Mouse (Mus musculus) liver, postnatal 0 days (tissue): Measurements from ENCODE around the gene Cadm4. TPM values are rescaled to one million over a fixed set of nuclear protein-coding genes. Genes with fewer than 3 reads are reported as not detected.
A peak's percentile ranks its signal among the peaks of the same experiment; 100 is the strongest.

Experiments
- ATAC-seq: fragments of 200-750 bp; cut with Nextera tagmentation; 2 replicates; pipeline ENCODE4 v1.8.0; 2017; ENCODE audit warnings: mild to moderate bottlenecking, moderate library complexity
- DNase-seq: peaks from one replicate; pipeline ENCODE4 v3.0.0-alpha.2; 2016
- H3K27ac ChIP-seq: fragments of 300-500 bp; sonication (generic); 2 replicates; pipeline ENCODE4 v1.5.1; 2014; ENCODE audit warnings: antibody characterized with exemption, moderate library complexity, mild to moderate bottlenecking, low read depth
- H3K27me3 ChIP-seq: fragments of 300-500 bp; sonication (generic); 2 replicates; pipeline ENCODE4 v1.6.1; 2014; ENCODE audit warnings: low read length, control low read depth, mixed read lengths; ENCODE audit not compliant: insufficient read depth
- H3K36me3 ChIP-seq: fragments of 300-500 bp; sonication (generic); replicated peaks from 2 replicates; pipeline ENCODE4 v1.6.1; 2014; ENCODE audit warnings: mild to moderate bottlenecking, control low read depth, low read length, moderate library complexity, mixed read lengths; ENCODE audit not compliant: insufficient read depth
- H3K4me1 ChIP-seq: fragments of 300-500 bp; sonication (generic); 2 replicates; pipeline ENCODE4 v1.6.1; 2014; ENCODE audit warnings: antibody characterized with exemption, mild to moderate bottlenecking, control low read depth; ENCODE audit not compliant: insufficient read depth
- H3K4me2 ChIP-seq: fragments of 300-500 bp; sonication (generic); 2 replicates; pipeline ENCODE4 v1.6.1; 2014; ENCODE audit warnings: low read depth, mild to moderate bottlenecking, low read length, moderate library complexity, mixed read lengths
- H3K4me3 ChIP-seq: fragments of 300-500 bp; sonication (generic); 2 replicates; pipeline ENCODE4 v1.5.1; 2014; ENCODE audit warnings: low read depth, low read length
- H3K9ac ChIP-seq: fragments of 300-500 bp; sonication (generic); replicated peaks from 2 replicates; pipeline ENCODE4 v1.6.1; 2014; ENCODE audit warnings: mild to moderate bottlenecking, moderate library complexity
- H3K9me3 ChIP-seq: fragments of 300-500 bp; sonication (generic); 2 replicates; pipeline ENCODE4 v1.6.1; 2016; ENCODE audit warnings: mild to moderate bottlenecking, control low read depth, low read length, mixed read lengths
- CTCF ChIP-seq: sonication (generic); IDR thresholded peaks from 2 replicates; pipeline ENCODE4 v1.5.1; 2016; ENCODE audit warnings: antibody characterized with exemption, low read depth
- EP300 ChIP-seq: IDR thresholded peaks from 2 replicates; pipeline ENCODE4 v1.6.1; 2016; ENCODE audit warnings: antibody characterized with exemption, low read depth, mild to moderate bottlenecking
- WGBS: fragments of 180-500 bp; shearing (Covaris S2); extraction: QIAGEN DNeasy Blood & Tissue Kit; methylation state at CpG from one replicate; pipeline ENCODE4 v1.1.7; 2014; ENCODE audit not compliant: insufficient replicate concordance; 5-methylcytosine and 5-hydroxymethylcytosine counted together
- polyA plus RNA-seq: library from polyadenylated mRNA; unstranded; fragments of >200 nt; fragmentation: Nextera tagmentation; extraction: Ambion mirVana; gene quantifications from 2 replicates; pipeline ENCODE4 v1.2.1, GENCODE M21; 2015

The Cadm4 gene
- polyA plus RNA-seq, 1 experiment from 2014 or later: 0.46 TPM

- ATAC-seq (no peak), DNase-seq (no peak)
- Histone ChIP-seq H3K9me3 (no peaks in the 10 kb centered on the region), H3K36me3 (no peaks in the 10 kb centered on the region), H3K4me1 (peaks cover 10% of the 10 kb centered on the region), H3K27ac (no peak overlapping the region), H3K4me2 (no peak overlapping the region), H3K27me3 (peaks cover 31% of the 10 kb centered on the region), H3K4me3 (no peak overlapping the region), H3K9ac (no peak overlapping the region)
- 57% methylated on average over 9 of the region's 9 CpGs for WGBS
- TF ChIP-seq EP300: no peak
- TF ChIP-seq CTCF: no peak
Observed at GRCm38 (mm10) chr7:24486654-24487130, 4.9 kb downstream of the Cadm4 start.

GRCm38 (mm10) chr7:24487403-24487802, 5.6 kb downstream of the Cadm4 start:
- 0 out of 2 replicates have a peak, but pooled peaks cover 4% of the 10 kb centered on the region for H3K4me1 ChIP-seq
- H3K36me3 ChIP-seq: no peaks in the 10 kb centered on the region
- H3K4me3 ChIP-seq: no peak overlapping the region
- H3K27me3 ChIP-seq: peaks cover 25% of the 10 kb centered on the region
- ATAC-seq: peak; percentile 43
- H3K9me3 ChIP-seq: no peaks in the 10 kb centered on the region
- no peak for DNase-seq
- no peak overlapping the region for H3K9ac ChIP-seq
- H3K4me2 ChIP-seq: no peak overlapping the region
- 35% methylated on average over 2 of the region's 3 CpGs for WGBS
- H3K27ac ChIP-seq: no peak overlapping the region
- TF ChIP-seq EP300 (no peak), CTCF (no peak)

- no peaks in the 10 kb centered on the region for H3K9me3 ChIP-seq
- DNase-seq (no peak), ATAC-seq (no peak)
- H3K4me3 ChIP-seq: no peak overlapping the region
- no peak for TF ChIP-seq EP300
- no peak for TF ChIP-seq CTCF
- no peak overlapping the region for H3K9ac ChIP-seq
- H3K4me2 ChIP-seq: no peak overlapping the region
- no peaks in the 10 kb centered on the region for H3K36me3 ChIP-seq
- peaks cover 16% of the 10 kb centered on the region for H3K27me3 ChIP-seq
- H3K27ac ChIP-seq: no peak overlapping the region
- 77% methylated on average over 8 of the region's 8 CpGs for WGBS
- H3K4me1 ChIP-seq: 0 out of 2 replicates have a peak, but pooled peaks cover 4% of the 10 kb centered on the region
Observed at GRCm38 (mm10) chr7:24488303-24488702, 6.5 kb downstream of the Cadm4 start.

GRCm38 (mm10) chr7:24499856-24500577, 18.2 kb downstream of the Cadm4 start:
- Histone ChIP-seq H3K4me1 (peaks cover 6% of the 10 kb centered on the region), H3K4me2 (peak overlapping the region; percentile 35), H3K27me3 (peaks cover 45% of the 10 kb centered on the region), H3K4me3 (no peak overlapping the region), H3K9me3 (0 out of 2 replicates have a peak, but pooled peaks cover 2% of the 10 kb centered on the region), H3K27ac (no peak overlapping the region), H3K36me3 (no peaks in the 10 kb centered on the region), H3K9ac (no peak overlapping the region)
- TF ChIP-seq EP300: no peak
- DNase-seq (no peak), ATAC-seq (no peak)
- WGBS: 11% methylated on average over 41 of the region's 43 CpGs

GRCm38 (mm10) chr7:24500929-24501328, 19.1 kb downstream of the Cadm4 start:
- no peak overlapping the region for H3K9ac ChIP-seq
- 0 out of 2 replicates have a peak, but pooled peaks cover 2% of the 10 kb centered on the region for H3K9me3 ChIP-seq
- 29% methylated on average over 7 of the region's 7 CpGs for WGBS
- H3K27ac ChIP-seq: no peak overlapping the region
- ATAC-seq (no peak), DNase-seq (peak; percentile 56)
- peaks cover 45% of the 10 kb centered on the region for H3K27me3 ChIP-seq
- no peaks in the 10 kb centered on the region for H3K36me3 ChIP-seq
- no peak overlapping the region for H3K4me3 ChIP-seq
- H3K4me1 ChIP-seq: peaks cover 12% of the 10 kb centered on the region
- TF ChIP-seq CTCF (peak; percentile 57), EP300 (no peak)
- no peak overlapping the region for H3K4me2 ChIP-seq

- H3K27ac ChIP-seq: no peak overlapping the region
- ATAC-seq: no peak
- H3K36me3 ChIP-seq: no peaks in the 10 kb centered on the region
- no peak overlapping the region for H3K9ac ChIP-seq
- peak; percentile 44 for DNase-seq
- no peak overlapping the region for H3K4me2 ChIP-seq
- peaks cover 45% of the 10 kb centered on the region for H3K27me3 ChIP-seq
- no peak overlapping the region for H3K4me3 ChIP-seq
- H3K9me3 ChIP-seq: 0 out of 2 replicates have a peak, but pooled peaks cover 2% of the 10 kb centered on the region
- 51% methylated on average over 21 of the region's 21 CpGs for WGBS
- peak; percentile 51 for TF ChIP-seq CTCF
- TF ChIP-seq EP300: no peak
- peaks cover 14% of the 10 kb centered on the region for H3K4me1 ChIP-seq
Observed at GRCm38 (mm10) chr7:24501492-24501891, 19.7 kb downstream of the Cadm4 start.

GRCm38 (mm10) chr7:24504004-24504403, 22.2 kb downstream of the Cadm4 start:
- H3K4me2 ChIP-seq: no peak overlapping the region
- 9% methylated on average over 10 of the region's 10 CpGs for WGBS

More at GRCm38 (mm10) chr7:24504004-24504403, 22.2 kb downstream of the Cadm4 start:
- no peak for TF ChIP-seq EP300
- no peak for TF ChIP-seq CTCF
- no peak overlapping the region for H3K4me3 ChIP-seq
- H3K36me3 ChIP-seq: no peaks in the 10 kb centered on the region
- ATAC-seq (no peak), DNase-seq (no peak)
- H3K27ac ChIP-seq: no peak overlapping the region
- H3K27me3 ChIP-seq: peaks cover 38% of the 10 kb centered on the region
- 0 out of 2 replicates have a peak, but pooled peaks cover 2% of the 10 kb centered on the region for H3K9me3 ChIP-seq
- peaks cover 18% of the 10 kb centered on the region for H3K4me1 ChIP-seq
- H3K9ac ChIP-seq: no peak overlapping the region
